Mouse (Mus musculus) ZHBTc4 (cell line): ENCODE measurements at regions not wholly inside any gene's neighbourhood (a gene's known extent, or its start where the extent isn't known, plus 50 kb on each side); places are given as distances from the start of the nearest gene placed in this dataset.

Experiments
- DNase-seq: peaks from one replicate; pipeline ENCODE4 v3.0.0-alpha.2; 2011; ENCODE audit warnings: low read depth, low spot score

GRCm38 (mm10) chr16:90666271-90666986 lies 60.8 kb downstream of the Mis18a start:
- DNase-seq: no peak

- no peak for DNase-seq
Measured at GRCm38 (mm10) chr16:90664086-90664485, 63.1 kb downstream of the Mis18a start.

- peak; percentile 87 for DNase-seq
Measured at GRCm38 (mm10) chr16:90658050-90658449, 69.2 kb downstream of the Mis18a start.

GRCm38 (mm10) chr16:90657027-90657426 lies 70.2 kb downstream of the Mis18a start:
- DNase-seq: no peak

- DNase-seq: no peak
Measured at GRCm38 (mm10) chr16:90656571-90657011, 70.6 kb downstream of the Mis18a start.

GRCm38 (mm10) chr16:90654853-90655252 lies 72.4 kb downstream of the Mis18a start:
- no peak for DNase-seq

GRCm38 (mm10) chr16:90652821-90653220 lies 74.4 kb downstream of the Mis18a start:
- DNase-seq: peak; percentile 78

- no peak for DNase-seq
Measured at GRCm38 (mm10) chr16:90648161-90648560, 79.0 kb downstream of the Mis18a start.

GRCm38 (mm10) chr16:90642671-90643070 lies 84.5 kb downstream of the Mis18a start:
- peak; percentile 34 for DNase-seq

- peak; percentile 60 for DNase-seq
Measured at GRCm38 (mm10) chr16:90635216-90635615, 92.0 kb downstream of the Mis18a start.

- DNase-seq: no peak
Measured at GRCm38 (mm10) chr16:90629976-90630375, 97.2 kb downstream of the Mis18a start.

- DNase-seq: no peak
Measured at GRCm38 (mm10) chr16:90629121-90629930, 97.9 kb downstream of the Mis18a start.

- no peak for DNase-seq
Measured at GRCm38 (mm10) chr16:90628605-90629120, 98.5 kb downstream of the Mis18a start.

GRCm38 (mm10) chr16:90626035-90626670 lies 101.1 kb downstream of the Mis18a start:
- DNase-seq: no peak

GRCm38 (mm10) chr16:90625301-90626034 lies 101.7 kb downstream of the Mis18a start:
- peak; percentile 48 for DNase-seq

GRCm38 (mm10) chr16:90624039-90624625 lies 103.1 kb downstream of the Mis18a start:
- DNase-seq: peak; percentile 70

- DNase-seq: no peak
Measured at GRCm38 (mm10) chr16:90622677-90623225, 104.5 kb downstream of the Mis18a start.

GRCm38 (mm10) chr16:90621761-90622411 lies 105.3 kb downstream of the Mis18a start:
- DNase-seq: no peak

GRCm38 (mm10) chr16:90619565-90620311 lies 107.5 kb downstream of the Mis18a start:
- DNase-seq: no peak
